Mouse (Mus musculus) midbrain, embryonic 14.5 days (tissue): ENCODE measurements around the gene Stk38l. TPM values are rescaled to one million over a fixed set of nuclear protein-coding genes. Genes with fewer than 3 reads are reported as not detected.

Experiments used
- ATAC-seq: fragments of 200-750 bp; cut with Nextera tagmentation; 2 replicates; pipeline ENCODE4 v1.8.0; 2017; ENCODE audit warnings: moderate number of reproducible peaks, moderate library complexity; ENCODE audit not compliant: low FRiP score, low TSS enrichment
- DNase-seq: peaks from one replicate; pipeline ENCODE4 v3.0.0-alpha.2; 2015
- H3K27ac ChIP-seq: fragments of 300-500 bp; sonication (generic); replicated peaks from 2 replicates; pipeline ENCODE4 v1.5.1; 2014; ENCODE audit warnings: mild to moderate bottlenecking, low read depth, low read length, moderate library complexity
- H3K27me3 ChIP-seq: fragments of 300-500 bp; sonication (generic); 2 replicates; pipeline ENCODE4 v1.6.1; 2014; ENCODE audit warnings: low read length, control low read depth, mixed read lengths; ENCODE audit not compliant: control insufficient read depth, insufficient read depth
- H3K36me3 ChIP-seq: fragments of 300-500 bp; sonication (generic); 2 replicates; pipeline ENCODE4 v1.6.1; 2014; ENCODE audit warnings: low read length, control low read depth; ENCODE audit not compliant: control insufficient read depth, insufficient read depth
- H3K4me1 ChIP-seq: fragments of 300-500 bp; sonication (generic); 2 replicates; pipeline ENCODE4 v1.6.1; 2014; ENCODE audit warnings: mild to moderate bottlenecking, antibody characterized with exemption, low read length, control low read depth; ENCODE audit not compliant: control insufficient read depth, insufficient read depth
- H3K4me2 ChIP-seq: fragments of 300-500 bp; sonication (generic); 2 replicates; pipeline ENCODE4 v1.6.1; 2014; ENCODE audit warnings: mild to moderate bottlenecking, low read length, moderate library complexity
- H3K4me3 ChIP-seq: fragments of 300-500 bp; sonication (generic); replicated peaks from 2 replicates; pipeline ENCODE4 v1.5.1; 2014; ENCODE audit warnings: low read depth, low read length
- H3K9ac ChIP-seq: fragments of 300-500 bp; sonication (generic); replicated peaks from 2 replicates; pipeline ENCODE4 v1.6.1; 2014; ENCODE audit warnings: mild to moderate bottlenecking, low read length, moderate library complexity
- H3K9me3 ChIP-seq: fragments of 300-500 bp; sonication (generic); 2 replicates; pipeline ENCODE4 v1.6.1; 2016; ENCODE audit warnings: low read length, control low read depth, mixed read lengths; ENCODE audit not compliant: control insufficient read depth
- WGBS: fragments of 180-500 bp; shearing (Covaris S2); extraction: QIAGEN DNeasy Blood & Tissue Kit; methylation state at CpG from one replicate; pipeline ENCODE4 v1.1.7; 2014; 5-methylcytosine and 5-hydroxymethylcytosine counted together
- polyA plus RNA-seq: library from polyadenylated mRNA; unstranded; fragments of >200 nt; fragmentation: Nextera tagmentation; extraction: Ambion mirVana; gene quantifications from 2 replicates; pipeline ENCODE4 v1.2.1, GENCODE M21; 2014

Gene Stk38l
- polyA plus RNA-seq, 1 experiment from 2014 or later, result 20.2 TPM

GRCm38 (mm10) chr6:146755679-146756078 is 30.9 kb downstream of the Stk38l start:
- 94% methylated on average over 4 of the region's 4 CpGs for WGBS
- H3K4me2 ChIP-seq, result no peak overlapping the region
- H3K27me3 ChIP-seq, result no peaks in the 10 kb centered on the region
- no peak overlapping the region for H3K27ac ChIP-seq
- no peak overlapping the region for H3K9ac ChIP-seq
- no peaks in the 10 kb centered on the region for H3K9me3 ChIP-seq
- ATAC-seq (no peak), DNase-seq (no peak)
- no peaks in the 10 kb centered on the region for H3K36me3 ChIP-seq
- H3K4me3 ChIP-seq, result no peak overlapping the region
- no peaks in the 10 kb centered on the region for H3K4me1 ChIP-seq

- H3K4me1 ChIP-seq, result no peaks in the 10 kb centered on the region
- H3K4me3 ChIP-seq, result no peak overlapping the region
- H3K36me3 ChIP-seq, result no peaks in the 10 kb centered on the region
- H3K4me2 ChIP-seq, result no peak overlapping the region
- no peaks in the 10 kb centered on the region for H3K27me3 ChIP-seq
- ATAC-seq (no peak), DNase-seq (no peak)
- no peak overlapping the region for H3K27ac ChIP-seq
- no peak overlapping the region for H3K9ac ChIP-seq
- 96% methylated on average over 2 of the region's 2 CpGs for WGBS
- no peaks in the 10 kb centered on the region for H3K9me3 ChIP-seq
Measured at GRCm38 (mm10) chr6:146759027-146759426, 34.2 kb downstream of the Stk38l start.

- H3K4me1 ChIP-seq, result no peaks in the 10 kb centered on the region
- no peak overlapping the region for H3K9ac ChIP-seq
- WGBS, result 96% methylated on average over 2 of the region's 2 CpGs
- no peak for DNase-seq
- H3K36me3 ChIP-seq, result no peaks in the 10 kb centered on the region
- H3K9me3 ChIP-seq, result no peaks in the 10 kb centered on the region
- no peak overlapping the region for H3K4me2 ChIP-seq
- H3K27me3 ChIP-seq, result no peaks in the 10 kb centered on the region
- no peak overlapping the region for H3K27ac ChIP-seq
- ATAC-seq, result no peak
- H3K4me3 ChIP-seq, result no peak overlapping the region
Measured at GRCm38 (mm10) chr6:146760022-146760421, 35.2 kb downstream of the Stk38l start.

- DNase-seq, result no peak
- 81% methylated on average over 4 of the region's 4 CpGs for WGBS
- H3K27me3 ChIP-seq, result no peaks in the 10 kb centered on the region
- H3K36me3 ChIP-seq, result no peaks in the 10 kb centered on the region
- no peak overlapping the region for H3K9ac ChIP-seq
- no peak overlapping the region for H3K4me3 ChIP-seq
- H3K9me3 ChIP-seq, result no peaks in the 10 kb centered on the region
- H3K4me2 ChIP-seq, result no peak overlapping the region
- no peak for ATAC-seq
- H3K4me1 ChIP-seq, result no peaks in the 10 kb centered on the region
- no peak overlapping the region for H3K27ac ChIP-seq
Measured at GRCm38 (mm10) chr6:146760736-146761135, 35.9 kb downstream of the Stk38l start.

GRCm38 (mm10) chr6:146762264-146762898 is 37.6 kb downstream of the Stk38l start:
- no peak overlapping the region for H3K9ac ChIP-seq
- H3K4me3 ChIP-seq, result no peak overlapping the region
- no peaks in the 10 kb centered on the region for H3K27me3 ChIP-seq
- no peaks in the 10 kb centered on the region for H3K9me3 ChIP-seq
- peaks cover 3% of the 10 kb centered on the region; the same call in 1 of the 2 replicates for H3K36me3 ChIP-seq
- H3K27ac ChIP-seq, result no peak overlapping the region
- H3K4me1 ChIP-seq, result no peaks in the 10 kb centered on the region
- H3K4me2 ChIP-seq, result no peak overlapping the region
- no peak for ATAC-seq
- DNase-seq, result peak; percentile 69
- WGBS, result 65% methylated on average over 5 of the region's 5 CpGs

- Histone ChIP-seq H3K27ac (no peak overlapping the region), H3K36me3 (peaks cover 24% of the 10 kb centered on the region), H3K9ac (no peak overlapping the region), H3K9me3 (no peaks in the 10 kb centered on the region), H3K27me3 (no peaks in the 10 kb centered on the region), H3K4me1 (no peaks in the 10 kb centered on the region), H3K4me3 (no peak overlapping the region), H3K4me2 (no peak overlapping the region)
- DNase-seq (no peak), ATAC-seq (no peak)
- WGBS, result 78% methylated on average over 2 of the region's 2 CpGs
Measured at GRCm38 (mm10) chr6:146764593-146764992, 39.8 kb downstream of the Stk38l start.

- Histone ChIP-seq H3K36me3 (peaks cover 30% of the 10 kb centered on the region), H3K9me3 (no peaks in the 10 kb centered on the region), H3K4me3 (no peak overlapping the region), H3K4me2 (no peak overlapping the region), H3K27me3 (no peaks in the 10 kb centered on the region), H3K4me1 (no peaks in the 10 kb centered on the region), H3K9ac (no peak overlapping the region), H3K27ac (no peak overlapping the region)
- DNase-seq (no peak), ATAC-seq (no peak)
- WGBS, result 81% methylated on average over 4 of the region's 4 CpGs
Measured at GRCm38 (mm10) chr6:146765270-146765669, 40.5 kb downstream of the Stk38l start.

GRCm38 (mm10) chr6:146768813-146769404 is 44.1 kb downstream of the Stk38l start:
- Histone ChIP-seq H3K36me3 (peaks cover 56% of the 10 kb centered on the region), H3K4me2 (no peak overlapping the region), H3K9me3 (no peaks in the 10 kb centered on the region), H3K4me3 (no peak overlapping the region), H3K9ac (no peak overlapping the region), H3K4me1 (no peaks in the 10 kb centered on the region), H3K27ac (no peak overlapping the region), H3K27me3 (no peaks in the 10 kb centered on the region)
- ATAC-seq (no peak), DNase-seq (no peak)
- 91% methylated on average over 10 of the region's 10 CpGs for WGBS
